Mouse (Mus musculus) right cerebral cortex, postnatal 14 days (tissue): ENCODE measurements at regions not wholly inside any gene's neighbourhood (a gene's known extent, or its start where the extent isn't known, plus 50 kb on each side); places are given as distances from the start of the nearest gene placed in this dataset.
"Not testable (repeated sequence)": the region's sequence is repeated elsewhere in the genome, so short reads cannot be mapped to it uniquely, and the experiment has no call there.

Source experiments
- DNase-seq: peaks from one replicate; pipeline ENCODE4 v3.0.0; 2022

GRCm38 (mm10) chr1:83832946-83833345, 424.9 kb upstream of the Sphkap start:
- DNase-seq: no peak

GRCm38 (mm10) chr1:83831900-83832535, 424.0 kb upstream of the Sphkap start:
- no peak for DNase-seq

GRCm38 (mm10) chr1:83830025-83830645, 422.1 kb upstream of the Sphkap start:
- no peak for DNase-seq

GRCm38 (mm10) chr1:83811162-83811561, 403.2 kb upstream of the Sphkap start:
- not testable (repeated sequence) for DNase-seq

- no peak for DNase-seq
Observed at GRCm38 (mm10) chr1:83808432-83808831, 400.4 kb upstream of the Sphkap start.

- no peak for DNase-seq
Observed at GRCm38 (mm10) chr1:83803345-83804041, 395.5 kb upstream of the Sphkap start.

- no peak for DNase-seq
Observed at GRCm38 (mm10) chr1:83801759-83802158, 393.8 kb upstream of the Sphkap start.

- peak; percentile 3 for DNase-seq
Observed at GRCm38 (mm10) chr1:83796961-83797891, 389.2 kb upstream of the Sphkap start.

- DNase-seq: no peak
Observed at GRCm38 (mm10) chr1:83777151-83777550, 369.2 kb upstream of the Sphkap start.

- no peak for DNase-seq
Observed at GRCm38 (mm10) chr1:83771160-83771559, 363.2 kb upstream of the Sphkap start.

- no peak for DNase-seq
Observed at GRCm38 (mm10) chr1:83761499-83761898, 353.5 kb upstream of the Sphkap start.

- no peak for DNase-seq
Observed at GRCm38 (mm10) chr1:83756866-83757265, 348.9 kb upstream of the Sphkap start.

GRCm38 (mm10) chr1:83755336-83755735, 347.3 kb upstream of the Sphkap start:
- no peak for DNase-seq

GRCm38 (mm10) chr1:83752976-83753375, 345.0 kb upstream of the Sphkap start:
- no peak for DNase-seq

GRCm38 (mm10) chr1:83748974-83749373, 341.0 kb upstream of the Sphkap start:
- DNase-seq: no peak

GRCm38 (mm10) chr1:83748061-83748460, 340.1 kb upstream of the Sphkap start:
- no peak for DNase-seq

- DNase-seq: no peak
Observed at GRCm38 (mm10) chr1:83747412-83747811, 339.4 kb upstream of the Sphkap start.

- peak; percentile 22 for DNase-seq
Observed at GRCm38 (mm10) chr1:83746036-83746435, 338.0 kb upstream of the Sphkap start.

GRCm38 (mm10) chr1:83736428-83737117, 328.6 kb upstream of the Sphkap start:
- DNase-seq: peak; percentile 16

GRCm38 (mm10) chr1:83731682-83732081, 323.7 kb upstream of the Sphkap start:
- no peak for DNase-seq

GRCm38 (mm10) chr1:83728810-83729209, 320.8 kb upstream of the Sphkap start:
- DNase-seq: no peak

GRCm38 (mm10) chr1:83727938-83728337, 319.9 kb upstream of the Sphkap start:
- DNase-seq: no peak
